ENCODE assay signal across 12 mouse cellular contexts in genomic region chr10:43247994-43248393, GRCm38 (mm10). TPM values are rescaled to one million over a fixed set of nuclear protein-coding genes. Genes with fewer than 3 reads are reported as not detected.
DNase-seq lines count a peak whose midpoint lies in the region; ATAC-seq and TF ChIP-seq lines count a peak whose summit lies in the region.
"Had no signal": no experiment of that assay in that cellular context is flagged by ENCODE, and none has a peak within 500 bp of the region (broad histone marks: within the 10 kb centered on the region; RNA-seq: fewer than 3 reads in every experiment).

No protein-coding gene starts in this region.

- intact Hi-C loops in left cerebral cortex, postnatal 4 days (cut with DNase I), result no loop called here
- intact Hi-C loops in left cerebral cortex, adult 2 months (cut with DNase I), result no loop called here

- no peak for TF ChIP-seq CTCF in left cerebral cortex, adult 2 months (IDR thresholded peaks at IDR 0.05)
- TF ChIP-seq CTCF in brain, embryonic 14.5 days (IDR thresholded peaks at IDR 0.05; ENCODE audit: borderline replicate concordance, extremely low read depth, insufficient read depth, insufficient read length), result no peak

- DNase-seq in frontal cortex, postnatal 10 days (ENCODE audit: low spot score in 2 of 2), result no peak
- peak; percentile 54 for DNase-seq in left cerebral cortex, postnatal 4 days
- no peak for DNase-seq in left cerebral cortex, adult 2 months (ENCODE audit: extremely low spot score in 1 of 2, low spot score in 2 of 2)
- peak; percentile 58 for DNase-seq in brain, embryonic 14.5 days (ENCODE audit: low read depth)
- DNase-seq in retina, embryonic 14.5 days (ENCODE audit: low spot score), result peak; percentile 31
- DNase-seq in adrenal gland, postnatal 36 days, result no peak
- DNase-seq: kidney, adult 18-20 months; thymus, postnatal 4 days had no signal

- no peak overlapping the region for H3K4me3 ChIP-seq in left cerebral cortex, adult 2 months
- H3K4me3 ChIP-seq: embryonic facial prominence, embryonic 13.5 days; heart, embryonic 10.5 days had no signal

- TF ChIP-seq POLR2A in brain, embryonic 14.5 days (IDR thresholded peaks at IDR 0.05; ENCODE audit: borderline replicate concordance, extremely low read depth, insufficient read depth, insufficient read length, poor library complexity, severe bottlenecking), result no peak

- peak; percentile 23 for ATAC-seq in frontal cortex, adult (ENCODE audit: low TSS enrichment)
- ATAC-seq in megakaryocyte progenitor cell, adult 5-6 weeks (replicated peaks; ENCODE audit: poor library complexity), result no peak

- H3K27ac ChIP-seq in left cerebral cortex, adult 2 months, result no peak overlapping the region
- H3K27ac ChIP-seq: embryonic facial prominence, embryonic 13.5 days; heart, embryonic 10.5 days had no signal

RNA-seq across cellular contexts. Expression of gene Pdss2, which starts 26.7 kb away (rescaled TPM):
- total RNA-seq in left cerebral cortex, postnatal 4 days (2021), result 10 to 100 TPM; 19.5 to 21.5 TPM
- 10 to 100 TPM; 16.9 to 17.2 TPM for total RNA-seq in left cerebral cortex, adult 2 months (2021)
- polyA plus RNA-seq in brain, embryonic 14.5 days (2012; rRNA removed), result 12.3 and 12.6 TPM in 2 replicates
- 10.3 and 11.4 TPM in 2 replicates for total RNA-seq in megakaryocyte progenitor cell, adult 5-6 weeks (2015)
- total RNA-seq in megakaryocyte progenitor cell, adult 5-6 weeks (2017), result 14.8 and 23.7 TPM in 2 replicates
- 10 to 100 TPM; 17.2 to 19.6 TPM for total RNA-seq in adrenal gland, postnatal 36 days (2021)

Comparison
In these comparisons a context has a peak if more than half of its experiments do, and no peak if none do; other contexts are left out.
1. DNase-seq: peak in left cerebral cortex, postnatal 4 days (single experiment), brain, embryonic 14.5 days (single experiment) and retina, embryonic 14.5 days (single experiment); none in frontal cortex, postnatal 10 days (0 of 2), left cerebral cortex, adult 2 months (0 of 2) and adrenal gland, postnatal 36 days (0 of 2).